Mouse (Mus musculus): Measurements from ENCODE around the gene Olfr155.

DNA sequence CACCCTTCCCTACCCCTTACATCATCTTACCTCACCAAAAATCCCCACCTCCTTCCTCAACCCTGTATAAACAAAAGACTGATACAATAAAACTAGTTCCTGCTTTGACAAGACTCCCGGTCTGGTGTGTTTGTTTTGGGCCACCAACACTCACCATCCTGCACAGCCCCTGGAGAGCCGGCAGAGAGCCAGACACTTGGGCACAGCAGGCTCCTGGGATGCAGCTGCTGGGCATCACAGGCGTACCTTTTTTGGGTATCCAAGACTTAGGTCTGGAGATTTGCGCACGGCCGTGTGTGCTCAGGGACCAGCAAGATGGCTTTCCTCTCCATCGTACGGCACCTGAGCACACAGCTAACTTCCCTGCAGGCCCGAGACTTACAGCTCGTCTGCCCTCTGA lies 8.5 kb downstream of the Olfr155 start:
- TF ChIP-seq TAL1 (IDR thresholded peaks at IDR 0.05; ENCODE audit: low read length) (no peak), GATA1 (IDR thresholded peaks at IDR 0.05; ENCODE audit: low read length) (no peak)

Data from erythroblast, embryonic 14.5 days (primary cell).